ENCODE assay signal across 9 mouse cellular contexts in the genomic region with DNA sequence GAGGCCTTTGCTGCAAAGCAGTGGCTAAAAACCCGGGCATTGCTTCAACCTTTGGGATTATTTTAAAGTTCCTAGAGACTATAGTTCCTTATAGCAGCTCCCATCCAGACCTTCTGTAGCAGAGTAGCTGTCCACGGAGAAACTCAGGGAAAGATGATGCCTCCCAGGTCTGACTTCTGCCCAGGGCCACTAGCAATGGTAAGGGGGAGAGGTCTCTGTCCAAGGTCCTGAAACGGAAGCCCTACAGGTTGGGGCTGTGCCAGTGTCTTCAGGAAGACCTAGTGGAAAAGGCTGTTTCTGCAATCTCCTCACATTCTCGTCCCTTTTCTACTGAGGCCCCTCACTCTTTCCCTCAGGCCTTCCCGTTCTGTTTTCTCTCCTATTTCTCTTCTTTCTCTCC.
DNase-seq lines count a peak whose midpoint lies in the region; ATAC-seq lines count a peak whose summit lies in the region.
"Had no signal": no experiment of that assay in that cellular context is flagged by ENCODE, and none has a peak within 500 bp of the region (broad histone marks: within the 10 kb centered on the region; RNA-seq: fewer than 3 reads in every experiment).

No protein-coding gene starts in this region.

- no peak overlapping the region for H3K9ac ChIP-seq in hindbrain, embryonic 13.5 days
- H3K9ac ChIP-seq: neural tube, embryonic 12.5 days had no signal

- peaks cover 57% of the 10 kb centered on the region for H3K4me1 ChIP-seq in hindbrain, embryonic 10.5 days (replicated peaks)
- peaks cover 43% of the 10 kb centered on the region for H3K4me1 ChIP-seq in hindbrain, embryonic 13.5 days (replicated peaks)

- H3K27ac ChIP-seq in hindbrain, embryonic 10.5 days: 0 out of 2 replicates have a peak overlapping the region, but pooled peaks have one; percentile 3
- no peak overlapping the region for H3K27ac ChIP-seq in hindbrain, embryonic 13.5 days
- H3K27ac ChIP-seq: neural tube, embryonic 12.5 days had no signal

- no peaks in the 10 kb centered on the region for H3K36me3 ChIP-seq in hindbrain, embryonic 10.5 days
- no peaks in the 10 kb centered on the region for H3K36me3 ChIP-seq in hindbrain, embryonic 13.5 days
- H3K36me3 ChIP-seq: neural tube, embryonic 12.5 days had no signal

- no peak overlapping the region for H3K4me3 ChIP-seq in hindbrain, embryonic 10.5 days
- H3K4me3 ChIP-seq in hindbrain, embryonic 13.5 days: no peak overlapping the region
- H3K4me3 ChIP-seq: neural tube, embryonic 12.5 days had no signal

- H3K9me3 ChIP-seq in hindbrain, embryonic 10.5 days: no peaks in the 10 kb centered on the region
- peaks cover 2% of the 10 kb centered on the region; the same call in 1 of the 2 replicates for H3K9me3 ChIP-seq in hindbrain, embryonic 13.5 days
- H3K9me3 ChIP-seq: neural tube, embryonic 12.5 days had no signal

- DNase-seq in hindbrain, embryonic 10.5 days (ENCODE audit: low spot score): peak; percentile 68
- peak; percentile 30 for DNase-seq in Muller cell, postnatal 12 days (ENCODE audit: inconsistent ontology term)
- peak; percentile 78 for DNase-seq in embryo, embryonic 9.5 days (ENCODE audit: extremely low spot score)
- peak; percentile 57 to 70 for DNase-seq in lung, postnatal 4 days
- no peak for DNase-seq in cerebellum, adult 8-10 months
- no peak for DNase-seq in natural killer cell, adult 2 months (ENCODE audit: low spot score in 2 of 2)

- H3K4me2 ChIP-seq in hindbrain, embryonic 13.5 days: no peak overlapping the region
- H3K4me2 ChIP-seq: neural tube, embryonic 12.5 days had no signal

- H3K27me3 ChIP-seq in hindbrain, embryonic 10.5 days (ENCODE audit: insufficient read depth, poor library complexity, severe bottlenecking): 0 out of 2 replicates have a peak, but pooled peaks cover 7% of the 10 kb centered on the region
- peaks cover 27% of the 10 kb centered on the region for H3K27me3 ChIP-seq in hindbrain, embryonic 13.5 days

- WGBS in hindbrain, embryonic 10.5 days: 20% methylated on average over 5 of the region's 5 CpGs
- 28% methylated on average over 5 of the region's 5 CpGs for WGBS in hindbrain, embryonic 13.5 days

- ATAC-seq in hindbrain, embryonic 13.5 days (ENCODE audit: low FRiP score): no peak
- ATAC-seq in erythroid progenitor cell, adult 5-6 weeks (replicated peaks; ENCODE audit: low FRiP score, poor library complexity, severe bottlenecking): no peak

Comparison
In these comparisons a context has a peak if more than half of its experiments do, and no peak if none do; other contexts are left out.
1. DNase-seq: peak in hindbrain, embryonic 10.5 days (single experiment), Muller cell, postnatal 12 days (single experiment), embryo, embryonic 9.5 days (single experiment) and lung, postnatal 4 days (2 of 2); none in cerebellum, adult 8-10 months (single experiment) and natural killer cell, adult 2 months (0 of 2).